Mouse (Mus musculus) common myeloid progenitor, adult 5-6 weeks (primary cell): Measurements from ENCODE around the gene Fmc1. TPM values are rescaled to one million over a fixed set of nuclear protein-coding genes. Genes with fewer than 3 reads are reported as not detected.

Experiments
- ATAC-seq: replicated peaks from 2 replicates; pipeline ENCODE4 v1.8.0; 2016; ENCODE audit warnings: low read depth, mild to moderate bottlenecking, moderate TSS enrichment, inconsistent platforms; ENCODE audit not compliant: poor library complexity, severe bottlenecking
- total RNA-seq: library from RNA; stranded (forward); fragments of 200-1000, 187-1606 nt; gene quantifications from 2 replicates; pipeline ENCODE4 v1.2.3, GENCODE M21; 2017

Fmc1 gene
- total RNA-seq, 1 experiment from 2014 or later: 47.1 TPM

- peak; percentile 78 for ATAC-seq
These were observed 18.0 kb downstream of the Fmc1 start, which contains the start of gene Luc7l2 for GRCm38 (mm10) chr6:38551062-38551988. Gene Luc7l2 (plus strand): TSS chr6:38551334.

- ATAC-seq: peak; percentile 82
These were observed 18.8 kb downstream of the Fmc1 start for GRCm38 (mm10) chr6:38551989-38552635.

DNA sequence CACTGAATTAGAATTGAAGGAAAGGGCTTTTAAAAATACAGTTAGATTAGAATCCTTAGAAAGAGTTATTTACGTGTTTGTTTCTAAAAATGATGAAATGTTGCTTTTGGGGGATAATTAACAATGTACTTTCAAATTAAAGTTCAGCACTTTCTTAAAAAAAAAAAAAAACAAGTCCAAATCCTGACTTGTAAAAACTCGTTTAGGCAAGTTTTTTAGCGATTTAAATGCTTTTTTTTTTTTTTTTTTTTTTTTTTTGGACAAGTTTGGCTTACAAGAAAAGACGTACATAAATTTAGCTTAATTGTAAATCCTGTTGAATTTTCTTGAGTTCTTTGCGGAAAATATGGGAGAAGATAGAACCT lies 19.3 kb downstream of the Fmc1 start:
- no peak for ATAC-seq

GRCm38 (mm10) chr6:38576096-38576495 lies 42.8 kb downstream of the Fmc1 start:
- no peak for ATAC-seq

DNA sequence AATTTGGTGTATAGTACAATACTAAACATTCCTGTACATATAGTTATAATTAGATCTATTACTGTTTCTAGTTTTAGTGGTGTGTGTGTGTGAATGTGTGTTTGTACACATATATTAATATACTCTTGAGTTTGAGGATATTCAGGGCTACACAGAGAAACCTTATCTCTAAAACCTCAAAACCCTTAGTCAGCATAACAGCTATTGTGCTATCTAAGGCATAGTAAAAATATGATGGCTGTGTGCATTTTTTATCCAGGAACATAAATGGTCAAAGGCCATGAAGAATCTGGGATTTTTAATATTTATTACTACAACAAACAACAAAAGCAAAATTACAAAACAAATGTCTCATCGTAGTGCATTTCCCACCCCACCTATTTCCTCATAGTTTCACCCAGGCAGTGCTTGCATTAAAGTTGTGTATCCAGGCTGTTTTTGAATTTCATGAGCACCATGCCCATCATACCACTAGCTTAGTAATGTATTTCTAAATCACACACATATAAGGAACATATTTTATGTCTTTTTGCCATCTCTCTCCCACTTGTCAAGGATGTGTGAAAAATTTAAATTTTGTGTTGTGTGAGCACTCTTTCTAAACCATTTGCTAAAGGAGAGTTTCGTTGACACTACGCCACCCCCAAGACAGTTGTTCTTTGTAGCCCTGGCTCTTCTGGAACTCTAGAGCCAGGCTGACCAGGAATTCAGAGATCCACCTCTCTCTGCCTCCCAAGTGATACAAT lies 47.0 kb downstream of the Fmc1 start:
- no peak for ATAC-seq

DNA sequence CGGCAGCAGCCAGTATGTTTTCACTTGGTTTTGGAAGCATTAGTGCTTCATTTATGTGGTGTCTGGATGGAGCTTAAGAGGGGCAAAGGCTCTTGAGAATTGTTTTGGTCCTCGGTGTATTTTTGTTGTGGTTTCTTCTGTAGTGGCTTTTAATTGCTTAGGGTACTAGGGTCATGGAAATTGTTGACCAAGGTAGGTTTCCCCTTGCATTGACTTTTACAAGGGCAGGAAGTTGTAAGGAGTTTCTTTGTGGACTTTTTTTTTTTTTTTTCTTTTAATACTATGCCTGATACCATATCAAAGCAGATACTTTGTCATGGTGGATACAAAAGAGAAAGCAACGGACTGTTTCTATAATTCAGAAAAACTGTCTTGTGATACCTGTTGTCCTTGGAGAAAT lies 48.4 kb downstream of the Fmc1 start:
- ATAC-seq: no peak

Other genes with a start within 250 kb of the Fmc1 start
- gene Zc3hav1l, start 234.2 kb upstream of the Fmc1 start, total RNA-seq: 5.6 and 7.0 TPM in 2 replicates
- 56.1 and 59.7 TPM in 2 replicates for gene Zc3hav1, start 178.9 kb upstream of the Fmc1 start, total RNA-seq
- 2.1 and 3.2 TPM in 2 replicates for gene Ttc26, start 152.0 kb upstream of the Fmc1 start, total RNA-seq
- 19.7 and 28.8 TPM in 2 replicates for gene Ubn2, start 99.6 kb upstream of the Fmc1 start, total RNA-seq
- gene Luc7l2, start 17.8 kb downstream of the Fmc1 start, total RNA-seq: 284 and 303 TPM in 2 replicates
- gene Klrg2, start 103.7 kb downstream of the Fmc1 start, total RNA-seq: not detected in 2 replicates
- gene Clec2l, start 129.6 kb downstream of the Fmc1 start, total RNA-seq: not detected in 2 replicates